Mouse (Mus musculus) bone marrow, adult 2 months (tissue): Measurements from ENCODE around the gene Il7r.

ENCODE experiments used
- CTCF ChIP-seq: fragments of 200-500 bp; IDR thresholded peaks from 2 replicates; pipeline ENCODE4 v1.5.1; 2011; ENCODE audit warnings: low read length, control low read depth; ENCODE audit not compliant: control insufficient read depth, insufficient read depth
- POLR2A ChIP-seq: fragments of 200-500 bp; IDR thresholded peaks from 2 replicates; pipeline ENCODE4 v1.6.1; 2011; ENCODE audit warnings: low read depth, mild to moderate bottlenecking, control low read depth, low read length, borderline replicate concordance; ENCODE audit not compliant: control insufficient read depth

DNA sequence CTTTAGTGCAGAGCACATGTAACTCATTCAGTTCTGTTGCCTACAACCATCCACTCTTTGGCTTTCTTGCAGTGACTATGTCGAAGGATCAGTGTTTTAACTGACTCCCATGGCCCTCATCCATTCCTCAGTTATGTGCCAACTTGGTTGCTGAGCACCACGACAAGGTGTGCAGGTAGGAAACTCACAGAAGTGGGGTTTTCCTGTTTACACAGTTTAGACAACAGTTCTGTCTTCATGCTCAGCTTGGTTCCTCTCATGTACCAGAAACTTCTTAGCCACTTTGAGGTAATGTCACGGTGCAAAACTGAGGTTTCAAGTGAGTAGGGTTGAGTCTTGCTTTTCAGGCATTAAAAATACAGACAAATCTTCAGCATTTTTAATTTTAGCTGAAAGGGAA, 34.2 kb upstream of the Il7r start:
- TF ChIP-seq CTCF, result no peak
- no peak for TF ChIP-seq POLR2A
